Mouse (Mus musculus): ENCODE results near the gene Gpatch3. TPM values are rescaled to one million over a fixed set of nuclear protein-coding genes. Genes with fewer than 3 reads are reported as not detected.

The Gpatch3 gene
- polyA plus RNA-seq, 1 experiment from 2014 or later, result 8.0 TPM

- TF ChIP-seq CTCF (IDR thresholded peaks at IDR 0.05; ENCODE audit: low read depth), result no peak
- H3K4me1 ChIP-seq (ENCODE audit: insufficient read depth), result no peaks in the 10 kb centered on the region
- no peaks in the 10 kb centered on the region for H3K36me3 ChIP-seq (ENCODE audit: insufficient read depth)
- no peak overlapping the region for H3K4me2 ChIP-seq
- no peak overlapping the region for H3K9ac ChIP-seq
- no peak overlapping the region for H3K27ac ChIP-seq (ENCODE audit: low read depth)
- H3K4me3 ChIP-seq (ENCODE audit: low read depth, low read length), result no peak overlapping the region
- DNase-seq, result no peak
- no peaks in the 10 kb centered on the region for H3K9me3 ChIP-seq (ENCODE audit: low read depth, low read length)
- 62% methylated on average over 1 of the region's 1 CpGs for WGBS
- ATAC-seq (ENCODE audit: insufficient read depth), result no peak
- H3K27me3 ChIP-seq (ENCODE audit: insufficient read depth, low read length), result no peaks in the 10 kb centered on the region
These were observed 22.5 kb upstream of the Gpatch3 start for GRCm38 (mm10) chr4:133552029-133552428.

GRCm38 (mm10) chr4:133552768-133553447, 21.6 kb upstream of the Gpatch3 start, which contains the start of gene Nr0b2:
Gene Nr0b2, plus strand, starts transcription at chr4:133553376.
- no peaks in the 10 kb centered on the region for H3K27me3 ChIP-seq (ENCODE audit: insufficient read depth, low read length)
- no peak within 1 kb of the TSS for H3K27ac ChIP-seq (ENCODE audit: low read depth)
- no peak for TF ChIP-seq CTCF (IDR thresholded peaks at IDR 0.05; ENCODE audit: low read depth)
- no peak for DNase-seq
- 53% methylated on average over 10 of the region's 10 CpGs for WGBS
- peak within 1 kb of the TSS; percentile 15; the same call in 1 of the 2 replicates for H3K4me2 ChIP-seq
- H3K9ac ChIP-seq, result no peak within 1 kb of the TSS; the same call in 1 of the 2 replicates
- no peaks in the 10 kb centered on the region for H3K9me3 ChIP-seq (ENCODE audit: low read depth, low read length)
- ATAC-seq (ENCODE audit: insufficient read depth), result no peak
- H3K36me3 ChIP-seq (ENCODE audit: insufficient read depth), result no peaks in the 10 kb centered on the region
- H3K4me3 ChIP-seq (ENCODE audit: low read depth, low read length), result no peak within 1 kb of the TSS
- H3K4me1 ChIP-seq (ENCODE audit: insufficient read depth), result no peaks in the 10 kb centered on the region

GRCm38 (mm10) chr4:133553448-133554330, 20.9 kb upstream of the Gpatch3 start:
- ATAC-seq (ENCODE audit: insufficient read depth) (no peak), DNase-seq (no peak)
- no peaks in the 10 kb centered on the region for H3K27me3 ChIP-seq (ENCODE audit: insufficient read depth, low read length)
- no peaks in the 10 kb centered on the region for H3K36me3 ChIP-seq (ENCODE audit: insufficient read depth)
- TF ChIP-seq CTCF (IDR thresholded peaks at IDR 0.05; ENCODE audit: low read depth), result no peak
- no peaks in the 10 kb centered on the region for H3K9me3 ChIP-seq (ENCODE audit: low read depth, low read length)
- H3K27ac ChIP-seq (ENCODE audit: low read depth), result no peak overlapping the region
- no peak overlapping the region for H3K4me3 ChIP-seq (ENCODE audit: low read depth, low read length)
- no peak overlapping the region; the same call in 1 of the 2 replicates for H3K9ac ChIP-seq
- H3K4me1 ChIP-seq (ENCODE audit: insufficient read depth), result no peaks in the 10 kb centered on the region
- WGBS, result 67% methylated on average over 19 of the region's 19 CpGs
- peak overlapping the region; percentile 15; the same call in 1 of the 2 replicates for H3K4me2 ChIP-seq

GRCm38 (mm10) chr4:133557041-133557717, 17.4 kb upstream of the Gpatch3 start:
- no peak for DNase-seq
- Histone ChIP-seq H3K4me1 (ENCODE audit: insufficient read depth) (no peaks in the 10 kb centered on the region), H3K4me2 (no peak overlapping the region), H3K27me3 (ENCODE audit: insufficient read depth, low read length) (no peaks in the 10 kb centered on the region), H3K9ac (no peak overlapping the region), H3K4me3 (ENCODE audit: low read depth, low read length) (no peak overlapping the region), H3K9me3 (ENCODE audit: low read depth, low read length) (no peaks in the 10 kb centered on the region), H3K27ac (ENCODE audit: low read depth) (no peak overlapping the region), H3K36me3 (ENCODE audit: insufficient read depth) (no peaks in the 10 kb centered on the region)
- no peak for TF ChIP-seq CTCF (IDR thresholded peaks at IDR 0.05; ENCODE audit: low read depth)
- no peak for ATAC-seq (ENCODE audit: insufficient read depth)
- 18% methylated on average over 10 of the region's 10 CpGs for WGBS

- no peak for TF ChIP-seq CTCF (IDR thresholded peaks at IDR 0.05; ENCODE audit: low read depth)
- ATAC-seq (ENCODE audit: insufficient read depth) (no peak), DNase-seq (no peak)
- H3K4me1 ChIP-seq (ENCODE audit: insufficient read depth), result no peaks in the 10 kb centered on the region
- no peaks in the 10 kb centered on the region for H3K9me3 ChIP-seq (ENCODE audit: low read depth, low read length)
- no peaks in the 10 kb centered on the region for H3K36me3 ChIP-seq (ENCODE audit: insufficient read depth)
- H3K9ac ChIP-seq, result no peak overlapping the region
- 68% methylated on average over 4 of the region's 4 CpGs for WGBS
- H3K4me2 ChIP-seq, result no peak overlapping the region
- no peak overlapping the region for H3K27ac ChIP-seq (ENCODE audit: low read depth)
- H3K27me3 ChIP-seq (ENCODE audit: insufficient read depth, low read length), result no peaks in the 10 kb centered on the region
- H3K4me3 ChIP-seq (ENCODE audit: low read depth, low read length), result no peak overlapping the region
These were observed 14.7 kb upstream of the Gpatch3 start for GRCm38 (mm10) chr4:133559846-133560245.

GRCm38 (mm10) chr4:133561622-133562021, 12.9 kb upstream of the Gpatch3 start:
- no peaks in the 10 kb centered on the region for H3K36me3 ChIP-seq (ENCODE audit: insufficient read depth)
- H3K4me3 ChIP-seq (ENCODE audit: low read depth, low read length), result no peak overlapping the region
- no peak for DNase-seq
- H3K9me3 ChIP-seq (ENCODE audit: low read depth, low read length), result no peaks in the 10 kb centered on the region
- no peak for ATAC-seq (ENCODE audit: insufficient read depth)
- 64% methylated on average over 4 of the region's 4 CpGs for WGBS
- H3K9ac ChIP-seq, result no peak overlapping the region
- TF ChIP-seq CTCF (IDR thresholded peaks at IDR 0.05; ENCODE audit: low read depth), result no peak
- no peaks in the 10 kb centered on the region for H3K27me3 ChIP-seq (ENCODE audit: insufficient read depth, low read length)
- H3K4me1 ChIP-seq (ENCODE audit: insufficient read depth), result no peaks in the 10 kb centered on the region
- H3K27ac ChIP-seq (ENCODE audit: low read depth), result no peak overlapping the region
- no peak overlapping the region for H3K4me2 ChIP-seq
